Mouse (Mus musculus): ENCODE measurements around the gene Ccdc12.
A peak's percentile ranks its signal among the peaks of the same experiment; 100 is the strongest.

- no peak for TF ChIP-seq POLR2A (IDR thresholded peaks at IDR 0.05; ENCODE audit: borderline replicate concordance, low read depth, low read length)
- 0 out of 2 replicates have a peak, but pooled peaks have one; percentile 24 for TF ChIP-seq CTCF (IDR thresholded peaks at IDR 0.05; ENCODE audit: low read depth, low read length)
These were observed 16.3 kb downstream of the Ccdc12 start for GRCm38 (mm10) chr9:110672462-110673106.

Data from bone marrow macrophage, adult 2 months (primary cell).